Mouse (Mus musculus) 3T3-L1 (cell line): Measurements from ENCODE around the gene Xpo4.
A peak's percentile ranks its signal among the peaks of the same experiment; 100 is the strongest.
"Not testable (repeated sequence)": the region's sequence is repeated elsewhere in the genome, so short reads cannot be mapped to it uniquely, and the experiment has no call there.

Source experiments
- DNase-seq: peaks from one replicate; pipeline ENCODE4 v3.0.0-alpha.2; 2015; ENCODE audit warnings: low read depth, low spot score

The Xpo4 gene

DNA sequence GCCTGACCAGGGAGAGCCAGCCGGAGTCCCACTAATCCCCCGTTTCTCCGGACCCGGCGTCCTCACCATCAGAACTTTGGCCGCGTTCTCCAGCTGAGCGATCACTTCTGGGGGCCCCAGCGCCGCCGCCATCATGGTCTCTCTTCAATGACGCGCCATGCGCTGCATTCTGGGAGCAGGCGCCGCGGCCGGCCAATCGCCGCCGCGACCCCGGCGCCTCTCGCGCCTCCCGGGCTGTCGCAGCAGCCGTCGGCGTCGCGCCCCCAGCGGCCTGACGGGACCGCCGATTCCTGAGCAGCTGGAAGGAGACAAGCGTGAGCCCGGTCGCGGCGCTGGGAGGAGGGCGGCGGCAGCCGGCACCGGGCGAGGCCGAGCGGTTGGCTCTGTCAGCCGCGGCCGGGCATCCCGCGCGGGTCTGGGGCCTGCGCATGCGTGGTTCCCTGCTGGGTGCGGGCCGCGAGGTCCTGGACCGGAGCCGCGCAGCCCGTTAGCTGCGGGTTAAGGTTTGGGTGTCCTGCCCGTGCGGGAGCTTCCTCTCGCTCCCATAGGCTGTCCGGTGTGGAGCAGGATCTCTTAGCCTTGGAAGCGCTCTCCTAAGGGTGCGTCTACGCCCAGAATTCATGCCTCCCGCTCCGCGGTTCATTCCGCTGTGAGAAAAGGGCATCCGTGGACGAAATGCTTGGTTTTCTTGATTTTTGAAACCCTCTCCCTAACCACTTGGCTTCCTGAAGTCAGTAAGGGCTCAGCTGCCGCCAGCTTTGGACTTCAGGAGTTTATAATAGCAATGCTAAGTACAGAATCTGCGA is at the start of gene Xpo4:
TSS of gene Xpo4 (minus strand) at position 609 of the 806 bp plus-strand sequence.
- DNase-seq: peak; percentile 68

DNA sequence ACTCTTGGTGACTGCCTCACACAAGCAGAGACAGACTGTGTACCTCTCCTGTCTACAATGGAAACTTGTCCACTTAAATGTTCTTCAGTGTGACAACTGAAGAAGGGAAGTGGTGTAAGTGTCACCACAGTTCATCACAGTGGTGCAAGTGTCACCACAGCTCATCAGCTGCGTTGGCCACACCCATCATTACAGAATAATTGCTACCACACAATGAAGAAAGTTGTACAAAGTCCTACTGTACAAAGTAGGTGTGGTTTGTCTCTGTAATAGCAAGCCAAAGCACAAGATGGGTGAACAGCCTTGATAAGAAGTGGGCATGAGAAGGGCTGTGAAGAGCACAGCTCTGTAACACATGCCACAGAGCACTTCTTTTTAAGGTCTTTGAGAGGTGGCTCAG is 47.7 kb upstream of the Xpo4 start:
- DNase-seq: no peak

DNA sequence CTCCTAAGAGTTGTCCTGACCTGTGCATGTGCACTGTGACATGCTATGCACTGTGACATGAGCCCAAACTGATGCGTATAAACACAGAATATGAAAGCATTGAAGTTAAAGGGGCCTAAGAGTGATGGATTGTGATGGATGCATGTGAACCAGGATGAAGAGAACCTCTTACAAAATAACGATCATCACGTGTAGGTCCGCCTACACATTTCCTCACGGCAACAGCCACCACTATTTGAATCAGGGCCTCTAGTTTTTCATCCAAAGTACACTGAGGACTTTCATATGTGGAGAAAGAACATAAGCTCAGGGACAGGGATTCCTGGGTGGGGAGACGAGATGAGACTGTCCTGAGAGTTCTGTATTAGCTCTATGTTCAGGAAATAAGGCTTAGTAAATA is 45.8 kb upstream of the Xpo4 start:
- DNase-seq: no peak

DNA sequence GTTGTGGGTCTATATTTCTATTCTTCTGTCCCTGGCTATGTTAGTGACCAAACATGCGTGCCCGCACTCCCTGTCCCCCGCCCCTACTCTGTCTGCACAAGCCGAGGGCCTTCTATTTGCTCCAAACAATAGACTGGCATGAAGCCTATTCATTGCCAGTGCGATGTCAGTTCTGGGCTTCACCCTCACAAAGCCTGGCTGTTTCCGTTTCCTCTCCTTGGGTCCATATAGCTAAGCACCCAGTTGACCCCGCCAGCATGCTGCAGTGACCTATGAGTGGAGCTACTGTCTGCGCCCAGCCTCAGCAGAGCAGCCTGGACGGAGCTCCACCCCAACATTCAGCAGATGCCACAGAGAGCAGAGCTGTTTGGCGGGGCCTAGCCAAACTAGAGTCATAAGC is 43.9 kb upstream of the Xpo4 start:
- no peak for DNase-seq

DNA sequence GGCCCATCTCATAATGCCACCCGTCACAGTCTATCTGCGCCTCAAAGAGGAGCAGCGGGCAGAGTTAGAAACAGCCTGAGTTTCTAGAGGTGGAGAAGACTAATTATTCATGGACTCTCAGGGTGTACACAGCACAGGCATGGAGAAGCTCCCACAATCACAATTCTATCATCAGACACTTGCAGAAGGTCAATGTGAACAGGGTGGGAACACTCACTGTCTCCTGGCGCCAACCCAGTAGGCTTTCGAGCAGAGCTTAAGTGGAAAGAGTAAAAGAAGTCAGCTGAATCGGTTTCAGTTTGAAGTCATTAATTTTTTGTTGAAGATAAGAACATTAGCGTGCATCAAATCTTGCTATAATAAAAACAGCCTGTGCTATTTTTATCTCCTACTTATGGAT is 43.4 kb upstream of the Xpo4 start:
- no peak for DNase-seq

DNA sequence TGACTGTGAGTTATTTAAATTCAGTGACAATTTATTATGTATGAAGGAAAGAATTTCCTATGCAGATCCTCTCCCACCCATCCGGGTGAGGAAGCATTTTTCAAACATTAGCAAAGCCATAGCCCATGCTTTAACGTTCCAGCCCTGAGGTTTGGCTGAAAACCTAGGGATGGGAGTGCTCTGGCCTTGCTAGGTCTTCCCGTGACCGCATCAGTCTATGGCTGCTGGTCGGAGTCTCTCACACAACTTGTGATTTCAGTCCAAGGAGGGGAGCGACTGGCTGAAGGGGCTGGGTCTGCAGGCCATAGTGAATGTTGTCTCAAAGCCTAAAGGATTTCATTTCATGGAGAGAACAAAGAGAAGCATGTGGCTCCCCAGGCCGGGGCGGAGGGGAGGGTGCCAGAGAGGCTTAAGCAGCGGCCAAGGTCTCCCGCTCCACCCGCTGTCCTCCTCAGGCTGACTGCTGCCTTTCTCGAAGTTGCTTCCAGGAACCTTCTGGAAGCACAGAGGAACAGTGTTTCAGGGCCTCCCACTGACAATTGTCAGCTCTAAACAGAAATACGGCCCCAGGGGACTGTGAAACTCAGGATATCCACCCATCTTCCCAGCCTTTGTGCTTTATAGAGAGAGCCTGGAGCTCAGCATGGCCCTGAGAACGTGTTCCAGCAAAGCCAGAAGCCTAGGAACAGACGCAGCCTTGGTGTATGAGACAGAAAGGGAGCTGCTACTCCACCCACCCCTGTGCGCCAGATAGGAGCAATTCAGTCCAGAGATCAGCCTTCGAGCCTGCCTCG is 42.1 kb upstream of the Xpo4 start:
- DNase-seq: no peak

DNA sequence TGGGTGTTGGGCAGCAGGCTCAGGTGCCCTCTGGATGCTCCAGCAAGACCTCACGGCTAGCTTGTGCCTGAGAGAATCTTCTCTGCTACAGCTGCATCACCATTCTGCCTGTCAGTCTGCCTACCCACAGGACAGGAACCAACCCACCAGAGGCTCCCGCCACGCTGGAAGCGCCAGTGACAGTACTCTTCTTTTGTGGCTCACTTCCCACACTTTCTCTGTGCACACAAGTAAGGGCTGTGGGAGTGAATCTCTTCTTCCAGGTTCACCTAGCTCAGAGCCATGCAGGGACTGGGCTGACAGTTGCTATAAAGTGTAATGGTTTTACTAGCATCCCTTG is 41.5 kb upstream of the Xpo4 start:
- no peak for DNase-seq

DNA sequence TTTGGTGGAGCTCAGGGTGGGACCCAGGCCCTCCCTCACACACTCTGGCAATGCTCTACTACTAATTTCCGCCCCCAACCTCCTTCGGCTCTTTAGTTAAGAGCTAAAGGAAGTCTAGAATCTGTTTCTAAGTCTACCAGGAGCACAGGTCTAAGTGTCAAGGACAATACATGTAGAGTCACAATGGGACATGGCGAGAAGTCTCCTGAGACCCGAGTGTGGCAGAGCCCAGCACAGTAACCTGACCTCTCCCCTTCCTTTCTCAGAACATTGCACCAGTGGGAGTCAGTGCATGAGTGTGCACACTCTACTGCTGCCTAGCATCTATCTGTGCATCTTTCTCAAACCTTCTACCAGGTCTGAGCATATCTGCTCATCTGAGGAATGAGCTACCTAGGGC is 40.5 kb upstream of the Xpo4 start:
- DNase-seq: no peak

DNA sequence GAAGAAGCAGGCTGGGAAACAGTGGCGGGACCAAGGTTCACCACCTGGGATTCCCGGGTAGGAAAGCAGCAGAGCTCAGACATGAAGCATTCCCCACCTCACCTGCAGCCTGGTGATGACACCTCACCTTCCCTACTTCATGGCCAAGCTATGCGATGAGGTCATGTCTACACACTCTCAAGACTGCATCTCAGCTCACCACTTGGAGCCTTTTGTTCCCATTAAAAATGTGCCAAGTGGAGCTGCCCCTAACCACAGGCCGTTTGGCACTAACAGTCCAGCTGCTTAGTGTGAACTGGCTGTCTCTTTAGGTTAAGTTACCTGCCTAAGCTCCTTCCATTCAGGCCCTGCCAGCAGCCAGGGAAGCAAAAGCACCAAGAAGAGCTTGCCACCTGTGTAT is 39.8 kb upstream of the Xpo4 start:
- DNase-seq: no peak

DNA sequence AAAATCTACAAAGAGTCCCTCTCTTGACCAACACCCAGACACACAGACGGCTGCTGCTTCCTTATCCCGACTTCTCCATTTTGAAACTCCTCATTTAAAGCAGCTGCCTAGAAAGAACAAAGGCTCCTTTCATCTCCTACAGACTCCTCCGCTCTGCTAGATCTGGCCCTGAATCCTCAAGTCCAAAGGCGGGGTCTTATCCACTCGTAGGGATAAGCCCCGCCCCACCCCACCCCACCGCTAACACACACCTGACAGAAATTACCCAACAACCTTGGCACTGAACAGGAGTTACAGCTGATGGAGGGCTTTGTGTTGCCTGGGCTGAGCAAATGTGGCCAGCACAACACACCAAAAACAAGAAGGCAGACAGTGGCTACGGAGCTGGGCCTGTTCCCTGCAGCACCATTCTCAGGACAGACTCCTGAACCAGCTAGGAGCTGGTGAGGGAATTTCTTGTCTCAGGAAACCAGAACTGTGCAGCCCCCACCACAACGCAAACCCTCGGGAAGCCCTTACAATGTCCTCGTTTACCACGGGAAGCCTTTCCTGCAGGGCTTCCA is 36.8 kb upstream of the Xpo4 start:
- DNase-seq: no peak

DNA sequence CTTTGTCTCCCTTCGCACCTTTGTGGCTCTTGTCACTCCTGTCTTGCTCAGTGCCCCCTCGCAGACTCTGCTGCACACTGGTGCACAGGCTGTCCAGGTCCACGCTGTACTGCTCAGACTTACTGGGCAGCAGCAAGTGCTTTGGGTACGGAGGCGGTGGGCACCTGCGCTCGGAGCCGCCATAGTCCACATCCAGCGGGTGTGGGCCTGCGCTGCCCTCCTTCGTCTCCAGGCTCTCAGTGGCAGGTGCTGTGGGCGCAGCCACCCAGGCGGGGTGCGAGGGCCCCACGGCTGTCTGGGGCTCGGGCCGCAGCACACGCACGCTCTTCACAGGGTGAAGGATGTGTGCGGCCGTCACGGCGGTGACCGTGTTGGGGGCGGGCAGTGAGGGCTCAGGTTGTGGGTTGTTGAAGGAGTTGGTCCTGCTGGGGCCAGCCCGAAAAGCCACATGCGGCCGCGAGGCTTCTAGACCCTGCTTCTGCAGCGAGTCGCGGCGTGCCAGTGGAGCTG is 34.3 kb upstream of the Xpo4 start:
- DNase-seq: no peak

DNA sequence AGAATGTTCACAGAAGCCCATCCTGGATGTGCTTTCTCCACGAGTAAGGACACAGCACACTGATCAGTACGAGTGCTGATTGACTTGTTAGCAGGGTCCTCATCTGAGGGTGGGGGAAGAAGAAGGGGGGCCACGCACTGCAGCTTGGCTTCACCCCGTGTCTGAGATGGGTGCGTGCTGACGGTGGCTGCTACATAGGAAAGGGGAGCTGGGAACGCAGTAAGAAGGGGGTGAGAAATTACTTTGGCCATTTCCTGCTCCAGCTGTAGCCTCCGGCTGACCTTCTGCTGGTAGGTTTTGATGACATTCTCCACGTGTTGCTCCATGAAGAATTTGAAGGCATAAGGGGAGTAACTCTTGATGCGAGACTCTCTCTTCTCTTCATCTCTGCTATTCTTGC is 33.8 kb upstream of the Xpo4 start:
- no peak for DNase-seq

DNA sequence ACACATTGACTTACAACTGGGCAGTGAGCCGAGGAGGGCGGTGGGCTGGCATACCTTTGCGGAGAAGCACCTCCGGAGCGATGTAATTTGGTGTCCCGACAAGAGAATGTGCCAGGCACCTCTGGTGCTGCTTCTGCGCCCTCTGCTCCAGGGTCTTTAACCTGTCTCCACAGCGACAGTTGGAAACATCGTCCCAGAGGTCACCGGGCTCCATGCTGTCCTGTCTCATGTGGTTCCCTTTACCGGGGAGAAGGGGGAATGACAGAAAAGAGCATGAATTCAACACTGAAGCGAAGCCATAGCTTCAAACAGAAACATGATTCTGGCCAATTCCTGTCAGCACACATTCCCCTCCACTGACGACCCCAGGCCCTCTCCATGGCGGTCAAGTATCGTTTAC is 30.8 kb upstream of the Xpo4 start:
- DNase-seq: no peak

DNA sequence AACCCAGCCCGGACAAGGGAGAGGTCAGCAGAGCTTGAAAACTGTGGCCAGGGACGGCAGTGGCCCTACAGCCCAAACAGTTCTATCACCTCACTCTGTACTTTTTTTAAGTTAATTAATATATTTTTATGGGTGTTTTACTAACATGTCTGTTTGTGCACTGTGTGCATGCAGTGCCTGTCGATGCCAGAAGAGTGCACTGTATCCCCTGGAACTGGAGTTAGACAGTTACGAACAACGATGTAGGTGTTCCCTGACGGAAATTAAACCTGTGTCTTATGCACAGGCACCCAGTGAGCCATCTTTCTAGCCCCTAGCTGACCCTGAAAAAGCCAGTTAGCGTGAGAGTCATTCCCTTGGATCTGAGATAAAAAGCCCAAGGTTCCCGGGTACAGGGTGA is 30.3 kb upstream of the Xpo4 start:
- DNase-seq: peak; percentile 41

DNA sequence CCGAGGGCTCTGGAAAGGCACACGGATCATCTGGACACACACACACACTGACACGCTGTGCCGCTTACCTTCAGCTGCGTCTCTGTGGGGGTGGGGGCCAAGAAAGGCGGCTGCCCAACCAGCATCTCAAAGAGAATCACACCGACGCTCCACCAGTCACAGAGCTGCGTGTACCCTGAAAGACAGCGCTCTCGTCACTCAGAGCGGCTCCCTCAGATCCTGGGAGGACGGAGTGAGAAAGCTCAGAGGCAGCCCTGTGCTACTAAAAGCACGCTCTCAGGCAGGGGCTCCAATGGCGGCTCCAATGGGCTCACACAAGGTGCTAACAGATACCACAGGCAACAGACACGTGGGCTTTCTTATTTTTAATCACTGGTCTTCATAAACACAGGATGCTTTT is 29.0 kb upstream of the Xpo4 start:
- no peak for DNase-seq

DNA sequence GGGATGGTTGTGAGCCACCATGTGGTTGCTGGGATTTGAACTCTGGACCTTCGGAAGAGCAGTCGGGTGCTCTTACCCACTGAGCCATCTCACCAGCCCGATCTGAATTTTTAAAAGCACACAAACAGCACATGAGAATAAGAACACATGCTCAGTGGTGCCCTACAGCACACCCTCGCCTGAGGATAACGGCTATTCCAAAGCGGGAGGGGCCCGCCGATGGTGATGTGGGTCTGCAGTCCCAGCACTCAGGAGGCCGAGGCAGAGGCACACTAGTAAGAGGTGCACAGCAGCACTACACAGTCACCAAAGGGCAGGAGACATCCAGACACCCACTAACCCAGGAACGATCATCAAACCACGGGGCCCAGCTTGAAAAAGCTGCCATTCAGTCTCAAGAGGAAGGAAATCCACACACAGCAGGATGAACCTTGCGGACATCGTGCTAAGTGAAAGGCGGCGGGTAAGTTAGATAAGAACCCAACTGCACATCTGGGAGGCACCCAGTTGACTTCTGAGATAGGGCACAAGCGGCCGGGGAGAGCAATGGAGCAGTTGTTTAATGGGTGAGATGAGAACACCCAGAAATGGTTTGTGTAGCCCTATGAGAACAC is 27.4 kb upstream of the Xpo4 start:
- no peak for DNase-seq

DNA sequence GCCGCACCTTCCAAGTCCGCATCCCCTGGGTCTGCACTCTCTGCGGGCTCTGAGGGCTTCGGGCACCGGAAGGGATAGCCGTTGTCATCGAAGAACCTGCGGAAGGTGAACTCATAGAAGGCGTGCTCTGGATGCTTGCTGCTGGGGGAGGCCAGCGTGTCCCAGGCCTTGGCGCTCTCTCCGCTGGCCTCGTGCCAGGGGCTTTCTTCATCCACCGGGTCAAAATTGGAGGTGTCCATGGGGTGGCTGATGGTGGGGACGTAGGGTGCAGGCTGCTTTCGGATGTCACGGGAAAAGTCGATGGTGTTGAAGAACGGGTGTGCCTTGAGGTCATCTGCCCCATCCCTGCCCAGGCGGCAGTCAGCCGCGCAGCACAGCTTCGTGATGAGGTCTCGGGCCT is 26.1 kb upstream of the Xpo4 start:
- DNase-seq: no peak

DNA sequence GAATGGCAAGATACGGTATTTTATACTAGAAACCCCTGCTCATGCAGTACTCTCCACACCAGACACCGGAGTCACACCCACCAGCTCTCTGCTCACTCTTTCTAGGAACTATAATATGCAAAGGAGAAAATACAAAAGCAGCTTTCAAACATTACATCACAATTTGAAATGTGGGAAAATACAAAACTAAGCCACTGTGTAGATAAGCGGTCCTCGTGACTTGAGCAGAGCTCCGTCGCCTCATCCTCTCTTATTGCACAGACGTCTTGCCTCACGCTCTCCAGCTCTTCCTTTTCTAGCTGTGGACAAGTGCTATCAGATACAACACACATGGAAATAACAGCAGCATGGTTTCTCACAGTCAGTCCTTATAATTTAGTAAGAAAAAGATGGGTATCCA is 25.5 kb upstream of the Xpo4 start:
- DNase-seq: no peak

DNA sequence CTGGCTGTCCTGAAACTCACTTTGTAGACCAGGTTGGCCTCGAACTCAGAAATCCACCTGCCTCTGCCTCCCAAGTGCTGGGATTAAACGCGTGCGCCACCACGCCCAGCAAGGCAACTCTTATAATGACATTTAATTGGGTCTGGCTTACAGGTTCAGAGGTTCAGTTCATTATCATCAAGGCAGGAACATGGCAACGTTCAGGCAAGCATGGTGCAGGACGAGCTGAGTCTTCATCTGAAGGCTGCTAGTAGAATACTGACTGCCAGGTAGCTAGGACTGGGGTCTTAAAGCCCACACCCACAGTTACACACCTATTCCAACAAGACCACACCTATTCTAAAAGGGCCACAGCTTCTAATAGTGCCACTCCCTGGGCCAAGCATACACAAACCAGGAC is 22.8 kb upstream of the Xpo4 start:
- not testable (repeated sequence) for DNase-seq

DNA sequence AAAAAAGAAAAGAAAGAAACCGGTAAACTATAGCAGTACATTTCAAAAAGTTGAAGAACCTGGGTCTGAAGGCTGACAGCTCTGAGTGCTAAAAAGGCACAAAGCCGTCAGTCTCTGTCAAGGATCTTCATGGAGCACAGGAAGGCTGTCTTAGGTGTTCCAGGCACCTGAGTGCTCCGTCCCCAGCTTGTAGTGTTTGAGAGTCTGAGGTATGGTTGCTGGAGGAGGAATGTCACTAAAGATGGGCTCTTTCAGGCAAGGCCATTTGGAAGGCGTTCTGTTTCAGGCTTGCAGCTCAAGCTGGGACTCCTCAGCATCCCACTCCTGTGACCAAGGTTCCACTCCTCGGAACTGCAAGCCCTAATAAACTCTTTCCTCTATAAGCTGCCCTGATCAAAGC is 22.2 kb upstream of the Xpo4 start:
- DNase-seq: no peak

DNA sequence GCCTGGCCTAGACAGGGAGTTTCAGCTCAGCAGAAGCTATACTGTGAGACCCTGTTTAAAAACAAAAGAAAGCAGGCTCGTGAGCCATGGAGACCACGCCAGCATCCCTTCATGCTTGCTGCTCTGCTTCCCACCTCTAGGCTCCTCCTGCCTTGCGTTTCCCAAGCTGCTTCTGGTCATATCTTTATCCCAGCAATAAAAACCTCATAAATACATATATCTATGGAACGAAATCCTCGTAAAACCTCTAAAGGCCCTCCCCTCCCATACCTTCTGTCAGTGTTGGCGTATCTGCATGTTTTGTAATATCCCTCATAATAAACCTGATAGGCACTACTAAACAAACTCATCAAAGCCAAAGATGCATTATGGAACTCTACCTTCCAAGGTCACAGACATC is 21.4 kb upstream of the Xpo4 start:
- DNase-seq: no peak

DNA sequence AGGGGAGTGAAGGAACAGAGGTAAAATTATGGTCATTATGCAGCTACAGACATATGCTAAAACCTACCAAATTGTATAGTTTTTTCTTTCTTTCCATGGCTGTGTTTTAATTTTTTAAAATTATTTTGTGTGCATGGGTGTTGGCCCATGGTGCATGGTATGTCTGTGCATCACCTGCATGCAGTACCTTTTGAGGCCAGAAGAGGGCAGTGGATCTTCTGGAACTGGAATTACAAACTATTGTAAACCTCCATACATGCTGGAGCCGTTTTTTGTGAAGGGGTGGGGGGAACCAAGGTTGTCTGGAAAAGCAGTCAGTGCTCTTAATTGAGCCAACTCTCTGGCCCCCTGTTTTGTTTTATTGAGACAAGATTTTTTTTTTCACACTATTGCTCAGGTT is 19.3 kb upstream of the Xpo4 start:
- DNase-seq: peak; percentile 81
